Mouse (Mus musculus) cerebellum, adult 2 months (tissue): ENCODE data around the gene Lpin3. TPM values are rescaled to one million over a fixed set of nuclear protein-coding genes. Genes with fewer than 3 reads are reported as not detected.

Experiments used
- DNase-seq, 2 experiments: peaks; one replicate each; pipeline ENCODE4 v3.0.0; 2021
- H3K27ac ChIP-seq: fragments of 200-500 bp; 2 replicates; pipeline ENCODE4 v1.5.1; 2012; ENCODE audit warnings: low read length, control low read depth, inconsistent platforms; ENCODE audit not compliant: insufficient read depth
- H3K27me3 ChIP-seq: fragments of 200-500 bp; 2 replicates; pipeline ENCODE4 v1.6.1; 2012; ENCODE audit warnings: inconsistent platforms, mild to moderate bottlenecking, low read length, moderate library complexity; ENCODE audit not compliant: control insufficient read depth, insufficient read depth
- H3K4me1 ChIP-seq: fragments of 200-500 bp; 2 replicates; pipeline ENCODE4 v1.6.1; 2011; ENCODE audit warnings: low read length; ENCODE audit not compliant: control insufficient read depth, insufficient read depth
- H3K4me3 ChIP-seq: fragments of 200-500 bp; replicated peaks from 2 replicates; pipeline ENCODE3; 2011; ENCODE audit warnings: mild to moderate bottlenecking, low read depth, low read length, control low read depth; ENCODE audit not compliant: insufficient read depth
- CTCF ChIP-seq: fragments of 200-500 bp; IDR thresholded peaks from 2 replicates; pipeline ENCODE4 v1.5.1; 2011; ENCODE audit warnings: low read depth, mild to moderate bottlenecking, control low read depth, low read length, moderate library complexity, borderline replicate concordance; ENCODE audit not compliant: insufficient read depth
- POLR2A ChIP-seq: fragments of 200-500 bp; IDR thresholded peaks from 2 replicates; pipeline ENCODE4 v1.6.1; 2011; ENCODE audit warnings: low read length, control low read depth, borderline replicate concordance; ENCODE audit not compliant: insufficient read depth
- WGBS: fragments of 180-500 bp; shearing (Covaris S2); methylation state at CpG from one replicate; pipeline ENCODE4 v1.1.7; 2018; 5-methylcytosine and 5-hydroxymethylcytosine counted together
- polyA plus RNA-seq: library from polyadenylated mRNA; depleted of rRNA; stranded (reverse); fragments of >200 nt; gene quantifications from 2 replicates; pipeline ENCODE4 v1.2.3, GENCODE M21; 2012

Gene Lpin3
- polyA plus RNA-seq, 1 experiment, result 2.3 TPM

DNA sequence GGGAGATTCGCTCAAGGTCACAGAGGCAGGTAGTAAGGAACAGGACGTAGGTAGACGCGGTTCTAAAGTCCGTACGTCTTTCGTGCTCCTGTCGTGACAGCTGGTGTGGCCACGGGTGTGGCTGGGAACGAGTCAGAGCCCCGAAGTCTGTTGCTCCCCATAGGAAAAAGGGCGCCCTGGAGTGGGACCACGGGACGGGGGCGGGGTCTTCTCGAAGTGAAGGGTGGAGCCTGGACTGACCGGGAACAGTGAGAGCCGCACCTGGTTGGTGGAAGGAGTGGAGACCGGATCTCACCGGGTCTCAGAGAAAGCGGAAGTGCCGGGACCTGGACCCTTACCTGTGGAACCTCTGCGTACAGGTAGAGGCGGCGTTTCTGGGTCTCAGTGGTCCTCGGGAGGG, 7.4 kb downstream of the Lpin3 start:
- no peaks in the 10 kb centered on the region; the same call in 1 of the 2 replicates for H3K4me1 ChIP-seq
- H3K27me3 ChIP-seq, result no peaks in the 10 kb centered on the region
- TF ChIP-seq POLR2A, result no peak
- TF ChIP-seq CTCF, result no peak
- H3K27ac ChIP-seq, result no peak overlapping the region
- WGBS, result under 1% methylated on average over 26 of the region's 26 CpGs
- DNase-seq, result peak; percentile 41 to 51
- peak overlapping the region; percentile 59 for H3K4me3 ChIP-seq

DNA sequence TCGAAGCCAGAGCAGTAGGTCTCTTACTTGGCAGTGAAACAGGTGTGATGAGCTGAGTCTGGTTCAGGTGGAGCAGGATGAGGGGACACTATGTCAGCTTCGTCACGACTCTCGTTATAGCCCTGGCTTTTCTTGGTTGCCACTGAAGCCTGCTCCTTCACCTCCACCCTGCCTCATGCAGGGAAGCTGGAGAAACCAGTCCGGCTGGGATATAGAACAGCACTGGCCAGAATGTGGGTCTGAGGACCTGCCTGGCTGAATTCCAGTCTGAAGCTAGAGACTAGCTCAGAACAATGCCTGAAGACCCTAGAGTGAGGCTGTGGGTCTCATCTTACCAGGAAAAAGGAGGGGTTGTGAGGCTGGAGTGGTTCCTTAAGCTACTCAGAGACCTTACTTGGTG, 10.6 kb downstream of the Lpin3 start:
- WGBS, result 77% methylated on average over 5 of the region's 5 CpGs
- H3K4me3 ChIP-seq, result no peak overlapping the region
- no peaks in the 10 kb centered on the region for H3K27me3 ChIP-seq
- TF ChIP-seq CTCF, result no peak
- TF ChIP-seq POLR2A, result no peak
- no peaks in the 10 kb centered on the region; the same call in none of the 2 replicates for H3K4me1 ChIP-seq
- DNase-seq, result no peak
- H3K27ac ChIP-seq, result no peak overlapping the region

DNA sequence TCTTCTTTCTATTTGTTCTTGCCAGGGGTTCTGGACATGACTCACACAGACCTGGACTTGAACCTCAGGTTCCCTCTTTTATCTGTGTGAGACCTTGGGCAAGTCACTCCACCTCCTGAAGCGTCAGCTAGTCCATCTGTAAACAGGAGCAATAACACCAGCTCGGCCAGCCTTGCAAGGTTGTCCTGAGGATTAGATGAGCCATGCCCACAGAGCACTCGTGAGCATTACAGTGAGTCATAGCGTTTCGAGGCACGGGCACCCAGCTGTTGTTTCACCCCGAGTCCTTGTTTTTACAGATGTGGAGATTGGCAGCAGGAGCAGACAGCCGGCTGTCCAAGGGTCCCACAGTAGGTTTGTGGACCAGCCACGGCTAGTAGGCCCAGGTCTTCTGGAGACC, 11.2 kb downstream of the Lpin3 start:
- WGBS, result 91% methylated on average over 9 of the region's 9 CpGs
- Histone ChIP-seq H3K4me3 (no peak overlapping the region), H3K4me1 (no peaks in the 10 kb centered on the region; the same call in none of the 2 replicates), H3K27me3 (no peaks in the 10 kb centered on the region), H3K27ac (no peak overlapping the region)
- TF ChIP-seq CTCF, result no peak
- TF ChIP-seq POLR2A, result no peak
- no peak for DNase-seq

DNA sequence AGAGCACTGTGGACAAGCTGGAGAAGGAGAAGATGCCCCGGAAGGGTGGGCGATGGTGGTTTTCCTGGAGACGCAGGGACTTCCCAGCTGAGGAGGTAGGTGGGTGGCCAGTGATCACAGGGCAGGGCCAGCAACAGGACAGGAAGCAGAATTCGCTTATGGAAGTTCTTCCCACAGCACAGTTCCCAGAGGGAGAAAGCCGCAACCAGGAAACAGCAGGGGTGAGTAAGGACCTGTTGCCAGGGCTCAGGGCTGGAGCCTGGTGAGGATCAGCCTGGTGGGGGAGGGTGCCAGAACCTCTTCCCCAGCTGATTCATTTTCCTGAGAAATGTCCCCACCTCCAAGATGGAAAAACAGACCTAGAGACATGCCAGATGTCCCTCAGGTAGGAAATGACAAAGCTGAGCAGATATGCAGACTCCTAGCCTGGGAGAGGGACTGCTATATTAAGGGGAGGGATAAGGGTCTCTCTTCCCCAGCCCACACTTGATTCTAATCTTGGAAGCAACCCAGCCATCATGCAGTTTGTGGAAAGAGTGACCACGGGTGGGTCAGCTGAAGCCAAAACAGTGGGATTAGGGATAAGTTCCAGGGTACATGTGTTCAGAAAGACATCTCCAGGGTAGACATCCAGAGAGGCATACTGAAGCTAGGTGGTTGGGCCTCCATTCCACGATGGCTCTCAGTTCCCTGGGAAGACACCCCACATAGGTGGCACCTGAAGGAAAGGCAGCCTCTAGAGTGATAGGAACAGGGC, 21.4 kb downstream of the Lpin3 start:
- no peak overlapping the region for H3K27ac ChIP-seq
- 58% methylated on average over 7 of the region's 7 CpGs for WGBS
- no peak overlapping the region for H3K4me3 ChIP-seq
- peak in 1 of 2 experiments; percentile 17 for DNase-seq
- peaks cover 30% of the 10 kb centered on the region for H3K4me1 ChIP-seq
- H3K27me3 ChIP-seq, result no peaks in the 10 kb centered on the region
- no peak for TF ChIP-seq POLR2A
- TF ChIP-seq CTCF, result no peak

DNA sequence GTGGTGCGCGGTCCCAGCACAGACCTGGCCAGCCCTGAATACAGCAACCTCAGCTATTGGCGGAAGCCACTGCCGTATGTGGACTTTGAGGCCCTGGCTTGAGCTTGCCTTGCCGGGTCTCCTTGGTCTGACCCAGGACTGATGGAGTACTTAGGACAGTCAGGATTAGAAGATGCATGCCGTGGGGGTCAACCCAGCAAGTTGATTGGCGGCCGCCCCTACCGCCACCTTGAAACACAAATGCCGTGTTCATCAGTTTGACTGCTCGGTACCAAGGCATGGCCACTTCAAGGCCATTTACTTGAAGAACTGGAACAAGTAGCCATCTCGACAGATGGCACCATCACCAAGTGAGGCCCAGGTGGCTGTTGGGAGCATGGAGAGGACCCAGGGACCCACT, 24.8 kb downstream of the Lpin3 start:
- 83% methylated on average over 12 of the region's 12 CpGs for WGBS
- H3K4me1 ChIP-seq, result peaks cover 56% of the 10 kb centered on the region
- no peak for TF ChIP-seq POLR2A
- no peaks in the 10 kb centered on the region for H3K27me3 ChIP-seq
- H3K4me3 ChIP-seq, result no peak overlapping the region
- H3K27ac ChIP-seq, result peak overlapping the region; percentile 97
- DNase-seq, result peak; percentile 25 to 36

DNA sequence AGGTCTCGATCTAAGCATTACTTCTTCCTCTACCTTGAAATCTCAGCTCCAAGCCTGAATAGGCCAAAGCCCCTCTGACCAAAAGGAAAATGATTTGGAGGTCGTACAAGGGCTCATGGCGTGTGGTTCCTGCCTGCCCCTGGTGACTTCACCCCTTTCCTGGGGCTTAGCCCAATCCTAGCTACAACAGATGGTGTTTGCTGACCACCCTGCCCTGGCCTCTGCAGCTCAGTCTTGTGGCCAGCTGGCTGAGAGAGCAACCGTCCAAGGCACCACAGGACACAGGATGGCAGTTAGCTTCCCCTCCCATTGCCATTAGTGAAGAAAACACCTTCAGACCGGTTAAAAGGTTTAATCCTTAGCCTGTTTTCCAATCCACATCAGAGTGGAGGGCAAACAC, 25.6 kb downstream of the Lpin3 start:
- 14% methylated on average over 5 of the region's 5 CpGs for whole genome bisulfite sequencing
- no peaks in the 10 kb centered on the region for H3K27me3 ChIP-seq
- no peak for TF ChIP-seq POLR2A
- no peak for TF ChIP-seq CTCF
- no peak overlapping the region for H3K4me3 ChIP-seq
- H3K4me1 ChIP-seq, result peaks cover 59% of the 10 kb centered on the region
- peak; percentile 83 to 89 for DNase-seq
- peak overlapping the region; percentile 97 for H3K27ac ChIP-seq

DNA sequence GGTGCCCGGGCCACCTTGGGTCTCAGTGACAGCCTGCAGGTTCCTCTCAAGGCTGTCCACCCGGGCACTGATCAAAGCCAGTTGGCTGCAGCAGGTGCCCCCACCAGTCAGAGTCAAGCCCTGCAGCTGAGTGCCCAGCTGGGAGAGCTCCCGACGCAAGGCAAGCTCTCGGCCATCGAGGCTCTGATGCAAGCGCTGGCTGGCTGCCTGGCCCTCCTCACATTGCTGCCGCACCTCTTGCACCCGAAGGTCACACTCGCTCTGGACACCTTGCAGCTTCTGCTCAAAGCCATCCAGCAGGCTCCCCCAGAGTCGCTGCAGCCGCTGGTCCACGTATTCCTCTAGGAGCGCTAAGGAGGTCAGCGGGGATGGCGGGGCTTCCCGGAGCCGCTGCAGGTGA, 28.1 kb downstream of the Lpin3 start:
- no peak overlapping the region for H3K27ac ChIP-seq
- 53% methylated on average over 18 of the region's 18 CpGs for WGBS
- peak in 1 of 2 experiments; percentile 26 for DNase-seq
- TF ChIP-seq POLR2A, result no peak
- no peak for TF ChIP-seq CTCF
- peaks cover 52% of the 10 kb centered on the region for H3K4me1 ChIP-seq
- no peaks in the 10 kb centered on the region for H3K27me3 ChIP-seq
- no peak overlapping the region for H3K4me3 ChIP-seq

DNA sequence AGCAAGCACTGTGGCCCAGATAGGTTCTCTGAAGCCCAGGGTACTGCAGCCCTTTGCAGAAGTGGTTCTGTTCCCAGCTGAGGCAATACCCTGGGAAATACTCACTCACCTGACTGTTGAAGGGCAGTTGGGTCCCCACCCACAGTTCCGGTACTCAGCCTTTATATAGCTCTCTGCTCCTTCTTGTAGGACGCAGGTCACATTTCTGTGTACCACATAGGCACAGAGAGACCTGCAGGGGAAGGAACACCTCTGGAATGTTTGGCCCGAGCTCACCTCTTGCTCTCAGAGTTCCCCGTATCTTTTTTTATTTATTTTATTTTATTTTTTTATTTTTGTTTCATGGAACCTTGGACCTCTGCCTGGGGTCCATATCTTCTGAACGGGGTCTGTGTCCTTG, 30.2 kb downstream of the Lpin3 start:
- 87% methylated on average over 5 of the region's 5 CpGs for WGBS
- no peak for DNase-seq
- no peak overlapping the region for H3K4me3 ChIP-seq
- no peaks in the 10 kb centered on the region for H3K27me3 ChIP-seq
- peaks cover 50% of the 10 kb centered on the region for H3K4me1 ChIP-seq
- H3K27ac ChIP-seq, result no peak overlapping the region
- TF ChIP-seq POLR2A, result no peak
- TF ChIP-seq CTCF, result no peak
